Mouse (Mus musculus): ENCODE measurements around the gene Zfhx3.

Zfhx3 gene

DNA sequence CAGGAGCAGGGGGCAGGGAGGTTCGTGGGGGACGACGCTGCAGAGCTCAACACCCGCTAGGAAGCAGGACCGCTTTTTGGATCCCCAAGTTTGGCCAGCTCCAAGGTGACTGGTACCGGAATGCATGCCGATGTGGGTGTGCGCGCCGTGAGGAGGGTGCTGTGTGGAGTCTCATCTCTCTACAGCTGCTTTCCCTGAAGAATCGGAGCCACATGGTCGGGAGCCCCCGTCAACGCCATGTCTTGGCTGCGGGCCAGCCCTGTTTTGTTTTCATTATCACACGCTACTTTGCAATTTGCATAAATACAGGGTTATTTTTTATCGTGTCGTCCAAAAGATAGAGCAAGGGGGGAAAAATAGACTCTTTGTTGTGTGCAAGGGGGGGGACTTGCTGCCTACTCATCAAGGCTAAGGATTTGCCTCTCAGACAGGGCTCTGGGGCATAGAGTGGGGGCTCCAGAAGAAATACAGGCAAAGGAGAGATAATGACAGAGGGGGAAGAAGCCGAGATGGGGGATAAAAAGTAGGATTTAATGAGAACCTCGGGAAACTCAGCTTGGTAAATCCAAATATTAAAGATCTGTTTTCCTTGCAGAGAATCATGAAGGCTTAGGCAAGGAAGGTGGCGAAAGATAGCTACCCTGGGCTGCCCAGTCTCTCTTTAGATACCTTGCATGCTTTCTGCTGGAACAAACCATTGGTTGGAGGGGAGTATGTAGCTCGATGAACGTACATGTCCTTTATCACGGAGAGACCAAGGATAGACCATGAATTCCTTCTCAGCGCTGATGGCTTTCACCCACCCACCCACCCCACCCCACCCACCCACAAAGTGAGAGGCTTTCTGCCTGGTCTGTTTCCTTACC lies 595.5 kb downstream of the Zfhx3 start:
- DNase-seq (ENCODE audit: low read depth, low spot score): no peak

DNA sequence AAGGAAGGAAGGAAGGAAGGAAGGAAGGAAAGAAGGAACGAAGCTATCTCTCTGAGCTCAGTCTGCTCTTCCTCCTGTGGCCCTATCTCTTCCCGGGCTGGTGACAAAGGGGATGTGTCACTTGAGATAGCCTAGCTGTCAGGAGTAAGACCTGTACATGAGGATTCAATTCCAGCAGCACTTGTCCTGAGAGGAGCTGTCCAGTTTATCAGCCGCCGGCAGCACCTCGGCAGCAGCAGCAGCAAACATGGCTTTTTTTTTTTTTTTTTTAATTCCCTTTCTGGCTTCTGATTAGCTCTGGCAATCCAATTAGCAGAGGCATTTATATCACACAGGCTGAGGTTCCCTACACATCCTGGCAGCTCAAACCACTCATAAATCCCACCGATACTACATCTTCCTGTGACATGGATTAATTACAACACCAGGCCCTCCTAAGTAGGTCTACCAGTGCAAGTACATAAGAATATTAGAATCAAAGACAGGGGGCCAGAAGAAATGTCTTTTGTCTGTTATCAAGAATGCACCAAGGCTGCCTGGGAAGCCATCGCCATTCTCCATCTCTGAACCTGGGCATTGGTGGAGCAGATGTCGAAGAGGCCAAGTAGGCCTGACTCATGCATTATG lies 596.6 kb downstream of the Zfhx3 start:
- no peak for DNase-seq (ENCODE audit: low read depth, low spot score)

DNA sequence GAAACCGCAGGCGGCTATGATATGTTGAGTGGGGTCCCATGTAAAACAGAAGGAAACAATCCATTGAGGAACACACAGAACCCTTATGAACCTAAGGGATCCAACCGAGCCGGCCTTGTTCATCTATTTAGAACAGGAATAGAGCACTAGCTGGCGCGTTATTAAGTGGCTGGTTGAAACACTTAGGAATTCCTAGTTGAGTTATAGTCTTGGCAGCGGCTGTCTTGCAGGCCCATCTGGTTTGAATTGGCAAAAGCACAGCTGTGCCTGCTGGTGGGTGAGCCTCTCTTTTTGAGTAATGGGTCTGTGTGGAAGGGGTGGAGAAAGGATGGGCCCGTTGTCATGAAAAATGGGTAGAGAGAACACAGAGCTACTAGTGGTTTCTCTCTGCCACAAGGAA lies 610.1 kb downstream of the Zfhx3 start:
- DNase-seq (ENCODE audit: low read depth, low spot score): no peak

DNA sequence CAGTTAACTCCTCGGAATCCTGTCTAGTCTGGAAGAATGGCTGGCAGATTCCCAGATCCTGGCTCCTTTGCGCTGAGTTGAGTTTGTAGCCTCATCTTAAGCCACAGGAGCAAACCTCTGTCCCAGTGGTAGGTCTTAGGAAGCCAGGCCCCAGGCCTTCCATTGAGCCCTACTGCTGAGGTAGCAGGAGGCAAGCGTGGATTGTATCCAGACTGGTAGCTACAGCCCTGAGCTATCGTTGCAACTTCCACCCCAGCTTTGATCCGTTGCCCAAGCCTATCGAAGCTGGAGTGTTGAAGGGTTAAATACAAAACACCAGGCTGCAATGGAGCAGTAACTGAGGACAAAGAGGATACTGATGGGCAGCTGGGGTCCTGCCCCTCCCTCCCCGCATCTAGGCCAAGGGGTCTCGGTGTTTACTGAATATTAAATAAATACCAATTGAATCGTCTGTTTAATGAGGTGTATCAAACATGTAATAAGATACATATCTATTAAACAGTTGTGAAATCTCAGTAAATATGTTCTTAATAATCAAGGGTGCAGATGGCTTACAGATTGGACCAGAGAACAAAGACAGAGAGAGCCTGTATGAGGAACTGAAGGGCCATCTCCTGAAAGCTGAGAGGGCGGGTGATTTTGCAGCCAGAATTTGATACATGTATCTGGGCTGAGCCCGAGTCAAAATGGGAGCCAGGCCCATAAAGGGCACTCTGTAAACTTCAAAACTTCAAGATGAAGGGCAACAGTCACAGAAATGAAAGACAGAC lies 611.5 kb downstream of the Zfhx3 start:
- DNase-seq (ENCODE audit: low read depth, low spot score): no peak

DNA sequence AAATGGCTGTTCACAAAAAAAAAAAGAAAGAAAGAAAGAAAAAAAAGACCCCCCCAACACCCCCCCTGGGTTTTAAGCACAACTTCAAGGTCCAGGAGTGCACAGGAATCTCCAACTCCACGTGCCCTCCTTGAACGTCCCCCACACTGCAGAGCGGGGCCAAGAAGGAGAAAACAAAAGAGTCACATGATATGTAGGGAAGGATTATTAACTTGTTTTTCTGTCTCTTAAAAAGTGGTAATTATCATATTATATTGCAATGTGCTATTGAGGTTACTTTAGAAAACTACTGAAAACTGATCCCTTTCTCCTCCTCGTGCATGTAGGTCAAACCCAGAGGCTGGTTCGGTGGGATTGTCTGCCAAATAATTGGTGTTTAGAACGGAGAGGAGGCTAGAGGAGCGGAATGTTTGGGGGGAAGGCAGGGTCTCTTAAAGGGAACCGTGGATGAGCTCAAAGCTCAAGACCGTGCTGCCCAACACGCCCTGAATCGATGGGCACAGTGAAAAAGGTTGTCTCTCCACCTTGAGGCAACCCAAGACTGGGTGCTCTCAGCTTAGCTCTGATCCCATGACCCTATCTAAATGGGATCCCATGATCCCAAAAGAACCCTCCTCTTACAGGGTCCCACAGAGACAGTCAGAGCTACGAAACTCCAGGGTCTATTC lies 612.3 kb downstream of the Zfhx3 start:
- DNase-seq (ENCODE audit: low read depth, low spot score): no peak

DNA sequence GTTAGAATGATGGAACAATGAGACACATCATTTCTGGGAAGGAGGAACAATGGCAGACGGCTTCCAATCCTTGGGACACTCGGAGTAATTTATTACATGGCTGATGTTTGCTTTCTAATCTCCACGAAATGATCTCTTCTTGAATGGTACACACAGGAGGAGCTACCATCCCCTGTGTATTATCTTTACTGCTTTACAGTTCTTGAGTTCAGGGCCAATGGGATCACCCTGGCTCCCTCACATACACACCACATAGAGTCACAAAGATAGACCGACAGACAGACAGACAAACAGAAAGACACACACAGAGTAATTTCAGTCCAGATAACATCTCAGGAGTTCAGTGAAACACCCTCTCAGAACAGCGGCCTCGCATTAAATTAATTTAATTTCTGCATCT lies 621.0 kb downstream of the Zfhx3 start:
- no peak for DNase-seq (ENCODE audit: low read depth, low spot score)

DNA sequence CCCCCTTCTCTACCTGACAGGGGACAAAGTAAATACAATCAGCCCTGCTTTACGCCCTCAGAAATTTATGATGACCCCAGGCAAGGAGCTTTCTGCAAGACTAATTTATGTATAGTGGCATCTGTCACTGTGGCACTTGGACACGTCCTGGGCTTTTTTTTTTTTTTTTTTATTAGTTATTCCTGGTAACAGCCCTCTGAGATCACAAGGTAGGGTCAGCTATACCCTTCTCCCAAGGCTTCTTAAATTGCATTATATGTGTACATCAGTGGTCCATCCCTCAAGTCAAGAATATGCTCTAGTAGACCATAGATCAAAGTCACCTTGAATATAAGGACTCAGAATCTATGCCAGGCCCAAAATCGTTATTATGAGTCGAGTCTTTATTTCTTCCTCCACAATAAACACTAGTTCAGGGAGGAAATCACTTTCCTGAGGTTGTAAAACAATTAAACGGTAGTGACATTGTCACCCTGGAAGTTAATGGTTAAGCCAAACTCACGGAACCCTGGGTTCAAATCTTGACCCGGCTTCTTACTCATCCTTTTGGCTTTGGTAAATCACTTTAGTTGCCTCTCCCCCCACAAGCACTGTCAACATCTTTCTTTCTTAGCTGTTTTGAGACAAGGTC lies 621.6 kb downstream of the Zfhx3 start:
- no peak for DNase-seq (ENCODE audit: low read depth, low spot score)

DNA sequence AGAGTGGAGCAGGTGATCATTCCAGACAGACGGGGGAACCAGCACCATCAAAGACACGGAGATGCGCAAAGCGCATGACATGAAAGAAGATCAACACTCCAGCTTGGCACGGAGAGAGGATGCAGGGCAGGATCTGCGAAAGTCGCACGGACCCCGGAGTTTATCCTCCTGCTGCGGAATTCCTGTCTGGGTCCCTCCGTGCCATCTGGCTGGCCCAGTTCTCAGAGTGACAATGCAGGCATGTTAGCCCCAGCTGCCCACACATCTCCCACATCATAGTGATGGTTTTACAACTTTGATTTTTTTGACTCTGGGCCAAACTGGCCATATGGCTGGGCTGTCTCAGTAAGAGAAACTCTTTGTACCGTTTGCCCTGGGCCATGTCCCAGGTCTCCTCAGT lies 623.6 kb downstream of the Zfhx3 start:
- DNase-seq (ENCODE audit: low read depth, low spot score): no peak

DNA sequence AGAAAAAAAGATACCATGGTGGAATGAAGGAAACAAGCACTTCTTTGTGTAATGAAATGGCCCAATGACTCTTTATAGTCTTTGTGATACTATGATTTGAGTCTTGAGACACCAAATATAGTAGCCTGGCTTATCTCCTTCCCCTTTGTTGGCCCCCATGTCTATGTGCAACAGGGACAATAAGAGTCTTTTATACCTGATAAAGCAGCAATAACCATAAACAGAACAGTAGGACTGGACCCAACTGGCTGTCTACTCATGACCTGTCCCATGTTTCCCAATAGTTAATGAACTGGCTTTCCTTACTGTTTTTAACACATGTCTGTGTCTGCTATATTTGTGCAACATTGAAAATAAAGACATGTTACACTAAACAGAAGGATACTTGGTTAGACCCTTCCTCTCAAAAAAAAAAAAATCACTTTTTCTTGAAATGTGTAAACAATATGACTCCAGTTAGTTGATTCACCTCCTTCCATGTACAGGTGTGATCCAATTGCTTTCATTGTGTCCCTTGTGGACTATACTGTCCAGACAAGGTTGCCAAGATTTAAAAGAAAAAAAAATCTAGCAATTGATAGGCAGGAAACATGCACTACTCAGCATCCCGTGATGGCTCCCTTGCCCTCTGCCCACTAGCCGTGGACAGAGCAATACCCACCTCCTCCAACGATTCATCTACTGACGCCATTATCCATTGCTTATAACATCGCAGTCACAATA lies 631.0 kb downstream of the Zfhx3 start:
- no peak for DNase-seq (ENCODE audit: low read depth, low spot score)

DNA sequence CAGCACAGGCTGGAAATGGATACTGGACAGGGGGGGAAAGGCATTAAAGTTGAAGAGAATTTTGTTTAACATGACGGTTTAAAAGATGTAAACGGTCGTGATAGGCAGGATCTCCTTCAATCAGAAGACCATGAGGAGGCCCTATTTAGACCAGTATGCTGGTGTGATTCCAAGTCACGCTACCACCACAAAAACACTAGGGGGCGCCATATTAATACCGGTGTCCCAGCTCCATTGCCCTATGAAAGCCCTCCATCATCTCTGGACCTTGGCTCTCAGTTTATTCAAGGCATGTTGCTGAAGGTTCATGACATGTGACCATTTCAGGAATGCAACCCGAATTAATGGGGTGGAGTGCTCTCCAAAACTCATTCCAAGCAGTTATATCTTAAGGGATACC lies 631.7 kb downstream of the Zfhx3 start:
- peak; percentile 42 for DNase-seq (ENCODE audit: low read depth, low spot score)

DNA sequence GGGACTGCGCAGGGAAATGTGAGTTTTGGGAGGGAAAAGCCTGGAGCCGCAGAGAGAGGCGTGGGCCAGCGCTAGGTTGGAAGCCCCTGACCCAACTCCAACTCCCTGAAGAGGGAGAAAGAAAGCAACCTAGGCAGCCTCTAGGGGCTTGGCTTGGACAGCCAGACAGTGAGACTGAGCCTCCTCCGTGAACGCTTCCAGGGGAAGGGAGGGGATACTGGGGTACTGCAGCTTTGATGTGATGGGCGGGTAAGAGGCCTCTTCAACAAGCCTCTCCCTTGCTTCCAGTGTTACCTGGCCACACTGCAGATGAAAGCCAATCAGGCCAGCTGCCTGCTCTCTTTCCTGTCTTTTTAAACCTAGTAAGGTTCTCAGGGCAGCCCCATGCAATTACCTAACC lies 635.1 kb downstream of the Zfhx3 start:
- DNase-seq (ENCODE audit: low read depth, low spot score): no peak

DNA sequence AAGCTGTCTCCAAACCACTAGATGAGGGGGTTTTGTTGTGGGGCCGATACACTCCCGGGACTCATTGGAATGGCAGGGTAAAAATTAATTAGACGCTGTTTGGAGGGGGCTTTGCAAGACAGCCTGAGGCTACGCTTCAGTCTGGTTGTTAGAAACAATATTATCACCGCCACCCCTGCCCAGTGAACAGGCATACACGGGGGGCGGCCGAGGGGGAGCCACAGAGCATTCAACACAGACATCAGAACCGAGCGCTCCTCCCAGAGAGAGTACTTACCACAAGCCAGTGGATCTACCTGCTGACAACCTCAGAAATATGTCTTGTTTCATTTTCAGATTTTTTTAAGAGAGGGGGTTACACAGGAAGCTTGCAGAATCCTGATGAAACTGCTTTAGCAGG lies 635.9 kb downstream of the Zfhx3 start:
- no peak for DNase-seq (ENCODE audit: low read depth, low spot score)

DNA sequence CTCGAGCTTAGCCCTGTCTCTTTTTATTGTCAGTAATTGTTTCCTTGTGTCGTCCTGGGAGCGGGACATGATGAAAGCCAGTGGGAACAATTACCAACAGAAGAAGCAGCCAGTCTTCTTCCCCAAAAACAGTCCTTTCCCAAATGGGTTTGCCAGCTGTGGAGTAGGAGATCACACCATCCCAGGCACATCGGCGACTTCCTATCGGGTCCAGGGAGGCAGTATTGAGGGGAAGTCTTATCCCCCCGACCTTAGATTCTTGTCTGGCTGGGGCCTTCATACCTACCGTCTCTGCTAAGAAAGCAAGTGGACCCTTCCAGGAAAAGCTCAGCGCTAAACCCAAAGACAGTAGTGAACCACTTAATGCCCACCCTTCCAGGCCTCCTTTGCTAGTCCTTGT lies 637.4 kb downstream of the Zfhx3 start:
- no peak for DNase-seq (ENCODE audit: low read depth, low spot score)

DNA sequence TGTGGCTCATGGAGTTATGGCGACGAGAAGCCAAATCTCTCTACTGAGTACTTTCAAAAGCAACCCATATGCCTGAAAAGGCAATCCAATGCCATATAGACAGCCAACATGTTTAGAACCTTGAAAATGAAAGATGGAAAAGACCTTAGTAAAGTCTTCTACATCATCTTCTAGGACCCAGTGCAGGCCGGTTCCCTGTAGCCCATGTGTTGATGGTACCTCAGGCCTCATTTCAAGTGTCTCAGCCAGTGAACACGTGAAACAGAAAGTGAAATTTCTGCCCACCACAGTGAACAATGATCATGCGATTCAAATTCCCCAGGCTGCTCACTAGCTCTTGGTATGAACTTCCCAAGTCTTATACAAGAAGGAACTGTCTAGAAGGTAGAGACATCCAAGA lies 637.9 kb downstream of the Zfhx3 start:
- no peak for DNase-seq (ENCODE audit: low read depth, low spot score)

DNA sequence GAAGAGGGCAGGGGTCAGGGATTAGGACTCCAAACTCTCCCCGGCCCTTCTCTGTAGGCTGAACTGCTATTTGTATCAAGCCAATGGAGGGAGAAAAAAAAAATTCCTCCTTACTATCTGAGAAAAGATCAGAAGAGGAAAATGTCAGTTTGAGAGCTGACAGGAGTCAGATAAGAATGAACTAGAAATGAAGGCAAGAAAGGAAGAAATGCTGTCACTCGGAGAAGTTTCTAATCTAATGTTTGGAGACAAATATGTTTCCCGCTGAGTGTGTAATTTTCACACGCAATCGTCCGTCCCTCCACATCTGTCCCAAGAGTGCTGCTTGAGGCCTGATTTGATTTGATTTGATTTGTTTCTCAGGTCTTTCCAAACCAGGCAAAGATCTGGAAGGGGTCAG lies 639.1 kb downstream of the Zfhx3 start:
- no peak for DNase-seq (ENCODE audit: low read depth, low spot score)

DNA sequence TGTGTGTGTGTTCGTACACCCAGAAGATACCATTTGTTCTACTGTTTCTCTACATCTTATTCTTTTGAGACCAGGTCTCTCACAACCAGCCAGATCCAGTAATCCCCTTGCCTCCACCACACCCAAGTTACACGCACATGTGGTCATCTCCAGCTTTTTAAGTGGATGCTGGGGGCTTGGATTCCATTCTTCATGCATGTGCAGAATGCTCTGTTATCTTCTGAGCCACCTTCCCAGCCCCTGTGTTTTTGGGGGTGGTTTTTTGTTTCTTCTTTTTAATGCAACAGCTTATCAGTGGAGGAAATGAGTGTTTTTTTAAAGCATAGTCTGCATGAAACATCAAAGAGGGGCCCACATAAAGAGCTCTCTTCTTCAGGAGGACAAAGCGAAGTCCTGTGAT lies 639.8 kb downstream of the Zfhx3 start:
- no peak for DNase-seq (ENCODE audit: low read depth, low spot score)

DNA sequence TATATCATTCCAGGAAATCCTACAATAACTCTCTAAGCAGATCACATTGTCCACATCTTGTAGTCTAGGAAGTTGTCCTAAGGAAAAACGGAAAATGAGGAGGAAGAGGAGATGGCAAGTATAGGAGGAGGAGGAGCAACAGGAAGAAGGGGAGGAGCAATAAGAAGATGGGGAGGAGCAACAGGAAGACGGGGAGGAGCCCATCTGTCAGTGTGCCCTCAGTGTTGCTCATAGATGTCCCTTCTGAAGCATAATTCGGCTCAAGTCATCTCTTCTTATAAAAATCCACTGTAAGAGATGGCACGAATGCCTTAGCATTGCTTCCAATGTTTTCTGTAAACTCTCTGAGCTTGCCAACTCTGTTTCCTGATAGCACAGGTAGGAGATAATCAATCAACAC lies 640.8 kb downstream of the Zfhx3 start:
- no peak for DNase-seq (ENCODE audit: low read depth, low spot score)

DNA sequence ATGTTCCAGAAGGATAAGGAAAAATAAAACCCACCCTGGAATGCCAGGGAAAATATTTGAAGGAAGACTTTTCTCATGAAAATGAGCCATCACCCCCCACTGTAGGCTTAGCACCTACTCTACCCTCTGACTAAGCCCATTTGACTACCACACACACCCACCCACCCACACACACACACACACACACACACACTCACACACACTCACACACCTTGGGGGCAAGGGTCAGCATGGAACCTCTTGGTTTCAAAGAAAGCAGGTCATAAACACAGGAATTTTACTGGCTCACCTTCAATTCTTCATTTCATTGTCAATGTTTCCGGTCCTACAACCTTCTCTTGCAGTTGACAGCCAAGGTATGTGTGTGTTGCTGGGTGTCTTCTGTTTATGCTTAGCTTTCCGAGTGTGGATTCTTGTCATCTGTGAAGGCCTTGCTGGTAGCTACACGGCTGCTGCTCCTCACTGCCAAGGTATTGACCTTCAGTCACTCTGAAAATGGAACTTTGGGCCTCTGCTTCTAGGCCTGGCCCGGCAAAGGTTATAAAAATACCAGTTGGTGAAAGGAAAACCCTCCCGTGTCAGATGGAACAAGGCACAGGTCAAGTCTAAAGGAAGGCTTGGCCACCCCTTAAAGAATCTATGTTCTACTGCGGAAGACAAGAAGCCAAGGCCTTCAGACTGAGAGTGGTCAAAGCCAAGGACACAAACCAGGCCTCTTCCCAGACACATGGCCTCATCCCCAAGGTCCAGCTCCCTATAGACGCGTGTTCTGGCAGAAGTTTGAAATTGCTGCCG lies 641.6 kb downstream of the Zfhx3 start:
- DNase-seq (ENCODE audit: low read depth, low spot score): no peak

DNA sequence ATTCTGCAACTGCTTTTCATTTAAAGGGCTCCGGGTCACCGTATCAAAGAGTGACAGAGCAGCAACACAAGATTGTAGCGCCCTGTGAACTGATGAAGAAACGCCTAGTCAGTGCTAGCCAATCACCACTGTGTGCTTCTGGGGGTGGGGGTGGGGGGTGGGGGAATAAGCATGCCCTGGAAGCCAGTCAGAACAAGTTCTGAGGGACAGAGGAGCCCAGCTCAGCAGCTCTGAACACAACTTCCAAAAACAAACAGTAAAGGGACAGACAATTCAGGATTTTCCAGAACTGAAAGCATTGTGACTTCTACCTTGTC lies 642.2 kb downstream of the Zfhx3 start:
- DNase-seq (ENCODE audit: low read depth, low spot score): no peak

DNA sequence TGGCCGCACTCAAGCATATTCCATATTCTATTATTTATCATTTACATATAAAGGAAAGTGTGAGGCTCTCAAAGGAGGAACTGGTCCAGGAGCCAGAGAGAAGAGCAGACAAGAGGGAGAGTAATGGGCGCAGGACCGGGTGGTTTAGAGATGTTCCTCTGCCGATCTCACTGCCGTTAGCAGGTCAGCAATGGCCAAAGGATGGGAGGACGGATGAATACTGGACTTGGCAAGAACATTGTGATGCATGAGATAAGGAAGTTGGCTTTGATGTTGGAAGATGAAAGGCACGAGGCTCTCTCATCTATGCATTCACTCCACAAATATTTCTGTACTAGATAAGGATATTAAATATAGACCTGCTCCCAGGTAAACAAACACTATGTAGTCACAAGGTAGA lies 648.6 kb downstream of the Zfhx3 start:
- DNase-seq (ENCODE audit: low read depth, low spot score): no peak

All from WW6 (cell line).